Mouse (Mus musculus) spleen, postnatal 14 days (tissue): Measurements from ENCODE around the gene Cog4.
"Not testable (repeated sequence)": the region's sequence is repeated elsewhere in the genome, so short reads cannot be mapped to it uniquely, and the experiment has no call there.

Experiments used
- DNase-seq, 2 experiments: peaks; one replicate each; pipeline ENCODE4 v3.0.0; 2021 to 2022; ENCODE audit warnings: low spot score in 2 of 2

The Cog4 gene

GRCm38 (mm10) chr8:110828511-110828910, 17.9 kb upstream of the Cog4 start:
- no peak for DNase-seq

GRCm38 (mm10) chr8:110831956-110832355, 14.4 kb upstream of the Cog4 start:
- DNase-seq, result no peak

GRCm38 (mm10) chr8:110842012-110842574, 4.3 kb upstream of the Cog4 start:
- DNase-seq, result no peak

- no peak for DNase-seq
These were observed 3.2 kb upstream of the Cog4 start for GRCm38 (mm10) chr8:110843207-110843606.

GRCm38 (mm10) chr8:110844941-110845340, 1.5 kb upstream of the Cog4 start:
- DNase-seq, result no peak

GRCm38 (mm10) chr8:110845821-110846404, 487 bp upstream of the Cog4 start:
- no peak for DNase-seq

GRCm38 (mm10) chr8:110847171-110847549, 760 bp downstream of the Cog4 start:
- no peak for DNase-seq

GRCm38 (mm10) chr8:110847645-110848495, 1.5 kb downstream of the Cog4 start:
- DNase-seq, result no peak

- no peak for DNase-seq
These were observed 4.8 kb downstream of the Cog4 start for GRCm38 (mm10) chr8:110851186-110851585.

GRCm38 (mm10) chr8:110856073-110856472, 9.7 kb downstream of the Cog4 start:
- not testable (repeated sequence) for DNase-seq

- no peak for DNase-seq
These were observed 10.5 kb downstream of the Cog4 start for GRCm38 (mm10) chr8:110856760-110857461.

GRCm38 (mm10) chr8:110859651-110860501, 13.5 kb downstream of the Cog4 start:
- DNase-seq, result no peak

GRCm38 (mm10) chr8:110861347-110862025, 15.1 kb downstream of the Cog4 start:
- DNase-seq, result not testable (repeated sequence)

GRCm38 (mm10) chr8:110870501-110870900, 24.1 kb downstream of the Cog4 start:
- no peak for DNase-seq

GRCm38 (mm10) chr8:110877862-110878261, 31.5 kb downstream of the Cog4 start:
- DNase-seq, result no peak

- no peak for DNase-seq
These were observed 35.4 kb downstream of the Cog4 start for GRCm38 (mm10) chr8:110881741-110882310.

- DNase-seq, result no peak
These were observed 37.4 kb downstream of the Cog4 start for GRCm38 (mm10) chr8:110883824-110884223.

GRCm38 (mm10) chr8:110886634-110887033, 40.2 kb downstream of the Cog4 start:
- DNase-seq, result no peak

- no peak for DNase-seq
These were observed 41.2 kb downstream of the Cog4 start for GRCm38 (mm10) chr8:110887551-110887950.

- DNase-seq, result no peak
These were observed 42.0 kb downstream of the Cog4 start for GRCm38 (mm10) chr8:110888441-110888840.
